9 mouse cellular contexts compared by ENCODE assay signal in genomic region chr19:25268532-25268931, GRCm38 (mm10). TPM values are rescaled to one million over a fixed set of nuclear protein-coding genes. Genes with fewer than 3 reads are reported as not detected.
DNase-seq lines count a peak whose midpoint lies in the region; ATAC-seq lines count a peak whose summit lies in the region.
"Had no signal": no experiment of that assay in that cellular context is flagged by ENCODE, and none has a peak within 500 bp of the region (broad histone marks: within the 10 kb centered on the region; RNA-seq: fewer than 3 reads in every experiment).

No protein-coding gene starts in this region.

- no peaks in the 10 kb centered on the region for H3K27me3 ChIP-seq in hindbrain, embryonic 16.5 days (replicated peaks; ENCODE audit: control insufficient read depth, insufficient read depth, low read length)
- no peaks in the 10 kb centered on the region for H3K27me3 ChIP-seq in hindbrain, embryonic 13.5 days
- H3K27me3 ChIP-seq in heart, embryonic 14.5 days (ENCODE audit: control insufficient read depth, insufficient read depth, low read length) = no peaks in the 10 kb centered on the region
- 0 out of 2 replicates have a peak, but pooled peaks cover 3% of the 10 kb centered on the region for H3K27me3 ChIP-seq in midbrain, embryonic 16.5 days (ENCODE audit: control insufficient read depth, insufficient read depth, low read depth, low read length)
- H3K27me3 ChIP-seq: liver, embryonic 15.5 days had no signal

- H3K4me2 ChIP-seq in hindbrain, embryonic 16.5 days (ENCODE audit: low read length) = no peak overlapping the region
- H3K4me2 ChIP-seq in hindbrain, embryonic 13.5 days = no peak overlapping the region
- H3K4me2 ChIP-seq in heart, embryonic 14.5 days (ENCODE audit: low read length) = no peak overlapping the region
- H3K4me2 ChIP-seq in midbrain, embryonic 16.5 days (ENCODE audit: low read length) = no peak overlapping the region
- H3K4me2 ChIP-seq: liver, embryonic 15.5 days had no signal

- H3K4me1 ChIP-seq in hindbrain, embryonic 16.5 days (ENCODE audit: control insufficient read depth, insufficient read depth, low read depth, low read length) = peaks cover 6% of the 10 kb centered on the region
- peaks cover 19% of the 10 kb centered on the region for H3K4me1 ChIP-seq in hindbrain, embryonic 13.5 days (replicated peaks)
- peaks cover 29 to 49% of the 10 kb centered on the region in 2 experiments for H3K4me1 ChIP-seq in heart, embryonic 14.5 days (ENCODE audit: control insufficient read depth in 2 of 2, insufficient read depth in 2 of 2, low read length in 2 of 2)
- peaks cover 6% of the 10 kb centered on the region; the same call in 1 of the 2 replicates for H3K4me1 ChIP-seq in midbrain, embryonic 16.5 days (ENCODE audit: control insufficient read depth, insufficient read depth, low read length)
- H3K4me1 ChIP-seq: liver, embryonic 15.5 days had no signal

- no peak overlapping the region for H3K27ac ChIP-seq in hindbrain, embryonic 16.5 days (ENCODE audit: low read depth, low read length)
- no peak overlapping the region for H3K27ac ChIP-seq in hindbrain, embryonic 13.5 days
- H3K27ac ChIP-seq in heart, embryonic 14.5 days (replicated peaks in 1 of 2; ENCODE audit: control insufficient read depth in 1 of 2, insufficient read depth in 1 of 2, low read depth in 2 of 2, low read length in 2 of 2) = no peak overlapping the region
- H3K27ac ChIP-seq in midbrain, embryonic 16.5 days (ENCODE audit: low read length) = no peak overlapping the region
- H3K27ac ChIP-seq: liver, embryonic 15.5 days had no signal

- no peaks in the 10 kb centered on the region for H3K9me3 ChIP-seq in hindbrain, embryonic 16.5 days (ENCODE audit: control insufficient read depth, low read length)
- H3K9me3 ChIP-seq in hindbrain, embryonic 13.5 days = no peaks in the 10 kb centered on the region
- 0 out of 2 replicates have a peak, but pooled peaks cover 4% of the 10 kb centered on the region for H3K9me3 ChIP-seq in heart, embryonic 14.5 days (ENCODE audit: control insufficient read depth, low read length)
- no peaks in the 10 kb centered on the region for H3K9me3 ChIP-seq in midbrain, embryonic 16.5 days (replicated peaks; ENCODE audit: control insufficient read depth, low read length, poor library complexity, severe bottlenecking)
- H3K9me3 ChIP-seq: liver, embryonic 15.5 days had no signal

- H3K4me3 ChIP-seq in hindbrain, embryonic 16.5 days (ENCODE audit: low read length) = no peak overlapping the region
- H3K4me3 ChIP-seq in hindbrain, embryonic 13.5 days = no peak overlapping the region
- H3K4me3 ChIP-seq in heart, embryonic 14.5 days (ENCODE audit: control insufficient read depth in 1 of 2, insufficient read depth in 1 of 2, low read depth in 1 of 2, low read length in 2 of 2) = no peak overlapping the region
- no peak overlapping the region for H3K4me3 ChIP-seq in midbrain, embryonic 16.5 days (ENCODE audit: low read depth, low read length)
- H3K4me3 ChIP-seq: liver, embryonic 15.5 days had no signal

- peak; percentile 57 for DNase-seq in brain, adult 2 months (ENCODE audit: low read depth, low spot score)
- peak; percentile 35 for DNase-seq in left cerebral cortex, adult 11 months (ENCODE audit: low spot score)
- DNase-seq in right cerebral cortex, postnatal 36 days (ENCODE audit: low spot score in 2 of 2) = peak; percentile 55 to 58
- no peak for DNase-seq in thymus, postnatal 4 days

- 65% methylated on average over 6 of the region's 6 CpGs for whole genome bisulfite sequencing in hindbrain, embryonic 16.5 days
- 83% methylated on average over 6 of the region's 6 CpGs for WGBS in hindbrain, embryonic 13.5 days
- WGBS in heart, embryonic 14.5 days = 58% methylated on average over 6 of the region's 6 CpGs
- WGBS in midbrain, embryonic 16.5 days = 93% methylated on average over 6 of the region's 6 CpGs

- peak; percentile 86 for ATAC-seq in hindbrain, embryonic 16.5 days
- ATAC-seq in hindbrain, embryonic 13.5 days (ENCODE audit: low FRiP score) = no peak
- no peak for ATAC-seq in heart, embryonic 14.5 days (ENCODE audit: insufficient number of reproducible peaks, insufficient read depth, low FRiP score, low read depth)
- ATAC-seq in midbrain, embryonic 16.5 days = no peak

- H3K36me3 ChIP-seq in hindbrain, embryonic 16.5 days (ENCODE audit: control insufficient read depth, insufficient read depth, low read length) = no peaks in the 10 kb centered on the region
- no peaks in the 10 kb centered on the region for H3K36me3 ChIP-seq in hindbrain, embryonic 13.5 days
- H3K36me3 ChIP-seq in heart, embryonic 14.5 days (ENCODE audit: control insufficient read depth, insufficient read depth, low read length) = no peaks in the 10 kb centered on the region
- no peaks in the 10 kb centered on the region for H3K36me3 ChIP-seq in midbrain, embryonic 16.5 days (ENCODE audit: control insufficient read depth, insufficient read depth, low read length)
- H3K36me3 ChIP-seq: liver, embryonic 15.5 days had no signal

- H3K9ac ChIP-seq in hindbrain, embryonic 16.5 days (ENCODE audit: low read depth, low read length) = no peak overlapping the region
- H3K9ac ChIP-seq in hindbrain, embryonic 13.5 days = no peak overlapping the region
- H3K9ac ChIP-seq in heart, embryonic 14.5 days (ENCODE audit: low read length) = peak overlapping the region; percentile 25; the same call in 1 of the 2 replicates
- H3K9ac ChIP-seq in midbrain, embryonic 16.5 days (ENCODE audit: low read depth, low read length) = no peak overlapping the region
- H3K9ac ChIP-seq: liver, embryonic 15.5 days had no signal

RNA-seq across cellular contexts. Expression of gene Kank1, which starts 31.8 kb away (rescaled TPM):
- 13.2 and 14.4 TPM in 2 replicates for polyA plus RNA-seq in hindbrain, embryonic 16.5 days (2015; fragmentation: Nextera tagmentation; extraction: Ambion mirVana)
- 9.2 and 10.2 TPM in 2 replicates for polyA plus RNA-seq in hindbrain, embryonic 13.5 days (2015; fragmentation: Nextera tagmentation; extraction: Ambion mirVana)
- 43.2 and 46.4 TPM in 2 replicates for polyA plus RNA-seq in heart, embryonic 14.5 days (2014; fragmentation: Nextera tagmentation; extraction: Ambion mirVana)
- polyA plus RNA-seq in midbrain, embryonic 16.5 days (2015; fragmentation: Nextera tagmentation; extraction: Ambion mirVana) = 6.0 and 8.4 TPM in 2 replicates
